Mouse (Mus musculus): Measurements from ENCODE around the gene Gm20867. TPM values are rescaled to one million over a fixed set of nuclear protein-coding genes. Genes with fewer than 3 reads are reported as not detected.
"Not testable (repeated sequence)": the region's sequence is repeated elsewhere in the genome, so short reads cannot be mapped to it uniquely, and the experiment has no call there.

Gene Gm20867
- polyA plus RNA-seq (2015; fragmentation: Nextera tagmentation; extraction: Ambion mirVana) = not detected in 2 replicates

GRCm38 (mm10) chrY:77963104-77963503 is at the start of gene Gm20867:
Gene Gm20867, minus strand, starts transcription at chrY:77963204.
- H3K36me3 ChIP-seq (ENCODE audit: insufficient read depth, low read length); H3K9ac ChIP-seq (ENCODE audit: low read depth, low read length); DNase-seq (ENCODE audit: low spot score); H3K9me3 ChIP-seq (replicated peaks; ENCODE audit: low read length); ATAC-seq (replicated peaks; ENCODE audit: low FRiP score, low read depth); H3K27ac ChIP-seq; H3K4me2 ChIP-seq (ENCODE audit: low read length); H3K27me3 ChIP-seq (ENCODE audit: insufficient read depth, low read length); H3K4me1 ChIP-seq (replicated peaks; ENCODE audit: insufficient read depth, low read length); H3K4me3 ChIP-seq (replicated peaks; ENCODE audit: low read depth, low read length): not testable (repeated sequence)
- no CpG with 5 or more reads among the region's 3 CpGs for WGBS

Other genes with a start within 250 kb of the Gm20867 start
- not detected in 2 replicates for gene Gm29564, start 249.8 kb upstream of the Gm20867 start, polyA plus RNA-seq (2015; fragmentation: Nextera tagmentation; extraction: Ambion mirVana)